Mouse (Mus musculus): ENCODE results near the gene Pnkp.

- TF ChIP-seq CTCF (IDR thresholded peaks at IDR 0.05; ENCODE audit: low read depth, low read length), result no peak
- no peak for TF ChIP-seq POLR2A (IDR thresholded peaks at IDR 0.05; ENCODE audit: borderline replicate concordance, low read depth, low read length)
Observed at GRCm38 (mm10) chr7:44816470-44817021, 40.4 kb upstream of the Pnkp start, which contains the start of gene Atf5.
